Mouse (Mus musculus): Measurements from ENCODE around the gene Fetub.

GRCm38 (mm10) chr16:22896618-22897017 is 21.5 kb upstream of the Fetub start:
- TF ChIP-seq POLR2A (IDR thresholded peaks at IDR 0.05; ENCODE audit: low read depth, low read length) = no peak
- TF ChIP-seq CTCF (conservative IDR thresholded peaks at IDR 0.05; ENCODE audit: insufficient read depth, insufficient read length, low read depth, low read length) = no peak

Data from kidney, adult 2 months (tissue).